9 mouse cellular contexts compared by ENCODE assay signal in genomic region chr5:113114264-113115225, GRCm38 (mm10). TPM values are rescaled to one million over a fixed set of nuclear protein-coding genes. Genes with fewer than 3 reads are reported as not detected.
DNase-seq lines count a peak whose midpoint lies in the region; ATAC-seq and TF ChIP-seq lines count a peak whose summit lies in the region.
"Had no signal": no experiment of that assay in that cellular context is flagged by ENCODE, and none has a peak within 500 bp of the region (broad histone marks: within the 10 kb centered on the region; RNA-seq: fewer than 3 reads in every experiment).

No protein-coding gene starts in this region.

- ATAC-seq in midbrain, embryonic 11.5 days (ENCODE audit: low FRiP score): no peak
- ATAC-seq in midbrain, embryonic 15.5 days (replicated peaks): no peak

- WGBS in midbrain, embryonic 11.5 days: 71% methylated on average over 20 of the region's 20 CpGs
- 58% methylated on average over 20 of the region's 20 CpGs for WGBS in midbrain, embryonic 15.5 days

- DNase-seq in layer of hippocampus, adult 2 months (ENCODE audit: low spot score in 2 of 2): no peak
- DNase-seq in layer of hippocampus, postnatal 36 days: no peak
- DNase-seq in c-Kit-negative CD71-positive TER-119-positive erythroid progenitor cells, embryonic 14.5 days (ENCODE audit: low read depth, low spot score): peak; percentile 29
- DNase-seq in heart, postnatal 14 days: peak; percentile 44 to 47
- no peak for DNase-seq in midbrain, embryonic 11.5 days (ENCODE audit: low spot score, missing footprints)
- DNase-seq in urinary bladder, postnatal 10 days (ENCODE audit: low spot score): no peak

- peaks cover 98% of the 10 kb centered on the region for H3K4me1 ChIP-seq in megakaryocyte, embryonic 14.5 days
- peaks cover 6% of the 10 kb centered on the region for H3K4me1 ChIP-seq in midbrain, embryonic 11.5 days (ENCODE audit: control insufficient read depth, insufficient read depth, low read length)
- H3K4me1 ChIP-seq in midbrain, embryonic 15.5 days: peaks cover 13% of the 10 kb centered on the region

- no peak overlapping the region for H3K4me2 ChIP-seq in midbrain, embryonic 11.5 days
- H3K4me2 ChIP-seq in midbrain, embryonic 15.5 days: no peak overlapping the region

- TF ChIP-seq CTCF in layer of hippocampus, adult 2 months (conservative IDR thresholded peaks at IDR 0.05): no peak

- no peaks in the 10 kb centered on the region for H3K9me3 ChIP-seq in megakaryocyte, embryonic 14.5 days
- no peaks in the 10 kb centered on the region for H3K9me3 ChIP-seq in midbrain, embryonic 11.5 days (ENCODE audit: control insufficient read depth, low read length)
- no peaks in the 10 kb centered on the region for H3K9me3 ChIP-seq in midbrain, embryonic 15.5 days

- peaks cover 7% of the 10 kb centered on the region for H3K36me3 ChIP-seq in megakaryocyte, embryonic 14.5 days (replicated peaks; ENCODE audit: low read length)
- H3K36me3 ChIP-seq in midbrain, embryonic 11.5 days (ENCODE audit: control insufficient read depth, insufficient read depth, low read length): no peaks in the 10 kb centered on the region
- H3K36me3 ChIP-seq in midbrain, embryonic 15.5 days (replicated peaks): no peaks in the 10 kb centered on the region

- H3K4me3 ChIP-seq in layer of hippocampus, adult 2 months: no peak overlapping the region
- peak overlapping the region; percentile 86 for H3K4me3 ChIP-seq in megakaryocyte, embryonic 14.5 days (replicated peaks)
- no peak overlapping the region for H3K4me3 ChIP-seq in midbrain, embryonic 11.5 days (ENCODE audit: low read depth, low read length)
- no peak overlapping the region for H3K4me3 ChIP-seq in midbrain, embryonic 15.5 days

- intact Hi-C loops in heart, postnatal 14 days (cut with DNase I): no loop called here

- H3K27ac ChIP-seq in layer of hippocampus, adult 2 months: peak overlapping the region; percentile 71
- H3K27ac ChIP-seq in midbrain, embryonic 11.5 days (ENCODE audit: low read depth, low read length): no peak overlapping the region
- no peak overlapping the region for H3K27ac ChIP-seq in midbrain, embryonic 15.5 days

- no peaks in the 10 kb centered on the region for H3K27me3 ChIP-seq in megakaryocyte, embryonic 14.5 days (replicated peaks)
- no peaks in the 10 kb centered on the region for H3K27me3 ChIP-seq in midbrain, embryonic 11.5 days (ENCODE audit: control insufficient read depth, insufficient read depth, low read length)
- no peaks in the 10 kb centered on the region for H3K27me3 ChIP-seq in midbrain, embryonic 15.5 days (replicated peaks)

- H3K9ac ChIP-seq in midbrain, embryonic 11.5 days (ENCODE audit: low read length): no peak overlapping the region
- no peak overlapping the region for H3K9ac ChIP-seq in midbrain, embryonic 15.5 days

RNA-seq across cellular contexts. Expression of gene Crybb3, which starts 33.2 kb away (rescaled TPM):
- 1 to 10 TPM; 3.8 to 4.2 TPM for total RNA-seq in layer of hippocampus, adult 2 months (2021)
- 1 to 10 TPM; 1.6 to 3.3 TPM for total RNA-seq in layer of hippocampus, postnatal 36 days (2021)
- total RNA-seq in heart, postnatal 14 days (2021): 1 to 10 TPM; 2.8 to 2.9 TPM
- polyA plus RNA-seq in megakaryocyte, embryonic 14.5 days (2012; ENCODE audit: insufficient read depth, low replicate concordance): 1.6 and 3.5 TPM in 2 replicates
- polyA plus RNA-seq in midbrain, embryonic 11.5 days (2014; fragmentation: Nextera tagmentation; extraction: Ambion mirVana): 0.18 TPM in 1 of 2 replicates, not detected in the other
- 1.1 and 1.6 TPM in 2 replicates for polyA plus RNA-seq in midbrain, embryonic 15.5 days (2015; fragmentation: Nextera tagmentation; extraction: Ambion mirVana)

RNA-seq across cellular contexts. Expression of gene Crybb2, which starts 44.6 kb away (rescaled TPM):
- not detected for total RNA-seq in layer of hippocampus, adult 2 months (2021)
- not detected for total RNA-seq in layer of hippocampus, postnatal 36 days (2021)
- total RNA-seq in heart, postnatal 14 days (2021): not detected
- polyA plus RNA-seq in megakaryocyte, embryonic 14.5 days (2012; ENCODE audit: insufficient read depth, low replicate concordance): not detected in 2 replicates
- not detected in 2 replicates for polyA plus RNA-seq in midbrain, embryonic 11.5 days (2014; fragmentation: Nextera tagmentation; extraction: Ambion mirVana)
- polyA plus RNA-seq in midbrain, embryonic 15.5 days (2015; fragmentation: Nextera tagmentation; extraction: Ambion mirVana): not detected in 2 replicates
- total RNA-seq: liver, adult 2 months had no signal
- polyA plus RNA-seq: liver, adult 2 months had no signal

Comparison
In these comparisons a context has a peak if more than half of its experiments do, and no peak if none do; other contexts are left out.
1. DNase-seq: peak in c-Kit-negative CD71-positive TER-119-positive erythroid progenitor cells, embryonic 14.5 days (single experiment) and heart, postnatal 14 days (2 of 2); none in layer of hippocampus, adult 2 months (0 of 2), layer of hippocampus, postnatal 36 days (0 of 2), midbrain, embryonic 11.5 days (single experiment) and urinary bladder, postnatal 10 days (single experiment).